Mouse (Mus musculus) right cerebral cortex, postnatal 10 days (tissue): ENCODE measurements around the gene Tmed1.
"Not testable (repeated sequence)": the region's sequence is repeated elsewhere in the genome, so short reads cannot be mapped to it uniquely, and the experiment has no call there.

Source experiments
- DNase-seq, 2 experiments: peaks; one replicate each; pipeline ENCODE4 v3.0.0; 2021; ENCODE audit warnings: low spot score in 2 of 2

Tmed1 gene

GRCm38 (mm10) chr9:21472913-21473312 lies 37.1 kb downstream of the Tmed1 start:
- DNase-seq, result no peak

DNA sequence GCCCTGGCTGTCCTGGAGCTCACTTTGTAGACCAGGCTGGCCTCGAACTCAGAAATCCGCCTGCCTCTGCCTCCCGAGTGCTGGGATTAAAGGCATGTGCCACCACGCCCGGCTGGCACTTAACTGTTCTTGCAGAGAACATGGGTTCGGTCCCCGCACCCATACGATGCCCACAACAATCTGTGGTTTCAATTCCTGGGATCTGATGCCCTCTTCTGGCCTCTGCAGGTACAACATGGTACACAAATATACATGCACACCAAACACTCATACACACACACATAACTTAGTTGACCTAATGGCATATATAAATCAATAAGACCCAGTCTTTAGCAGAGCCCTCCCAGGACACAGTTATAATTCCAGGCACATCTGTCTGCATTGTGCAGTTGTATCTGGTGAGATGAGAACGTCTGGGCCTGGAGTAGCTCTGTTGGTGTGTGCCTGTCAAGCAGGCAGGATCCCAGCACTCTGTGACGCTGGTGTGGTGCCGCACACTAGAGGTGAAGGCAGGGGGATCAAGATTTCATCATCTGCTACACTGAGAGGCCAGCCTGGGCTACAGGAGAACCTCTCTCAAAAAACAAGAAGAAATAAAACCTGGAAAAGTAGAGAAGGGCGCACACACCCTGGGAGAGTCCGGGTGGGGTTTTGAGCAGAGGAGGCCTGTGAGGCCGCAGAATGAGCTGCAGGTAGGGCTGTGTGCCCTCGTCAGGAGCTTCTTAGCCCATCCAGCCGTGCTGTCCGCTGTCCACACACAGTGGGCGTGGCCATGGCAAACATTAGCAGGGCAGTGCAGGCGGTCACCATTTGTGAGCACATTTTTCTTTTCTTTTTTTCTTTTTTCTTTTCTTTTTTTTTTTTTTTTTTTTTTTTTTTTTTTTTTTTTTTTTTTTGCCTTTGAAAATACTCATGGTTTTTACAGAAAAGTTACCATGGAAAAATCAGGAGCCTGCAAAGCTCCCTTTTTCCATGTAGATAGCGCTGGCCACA lies 40.7 kb downstream of the Tmed1 start:
- DNase-seq, result peak in 1 of 2 experiments; percentile 50

DNA sequence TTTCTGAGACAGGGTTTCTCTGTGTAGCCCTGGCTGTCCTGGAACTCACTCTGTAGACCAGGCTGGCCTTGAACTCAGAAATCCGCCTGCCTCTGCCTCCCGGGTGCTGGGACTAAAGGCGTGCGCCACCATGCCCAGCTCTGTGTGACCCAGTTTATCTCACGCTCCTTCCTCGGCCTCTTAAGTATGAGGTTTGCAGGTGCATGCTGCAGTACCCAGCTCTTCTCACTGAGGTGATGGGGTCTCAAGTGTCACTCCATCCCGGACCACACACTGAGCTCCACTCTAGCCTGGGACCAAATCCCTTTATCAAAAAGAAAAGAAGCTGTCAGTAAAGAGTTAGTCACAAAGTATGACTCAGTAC lies 45.5 kb downstream of the Tmed1 start:
- DNase-seq, result not testable (repeated sequence)

- DNase-seq, result no peak
These were observed 46.1 kb downstream of the Tmed1 start for GRCm38 (mm10) chr9:21463766-21464564.

DNA sequence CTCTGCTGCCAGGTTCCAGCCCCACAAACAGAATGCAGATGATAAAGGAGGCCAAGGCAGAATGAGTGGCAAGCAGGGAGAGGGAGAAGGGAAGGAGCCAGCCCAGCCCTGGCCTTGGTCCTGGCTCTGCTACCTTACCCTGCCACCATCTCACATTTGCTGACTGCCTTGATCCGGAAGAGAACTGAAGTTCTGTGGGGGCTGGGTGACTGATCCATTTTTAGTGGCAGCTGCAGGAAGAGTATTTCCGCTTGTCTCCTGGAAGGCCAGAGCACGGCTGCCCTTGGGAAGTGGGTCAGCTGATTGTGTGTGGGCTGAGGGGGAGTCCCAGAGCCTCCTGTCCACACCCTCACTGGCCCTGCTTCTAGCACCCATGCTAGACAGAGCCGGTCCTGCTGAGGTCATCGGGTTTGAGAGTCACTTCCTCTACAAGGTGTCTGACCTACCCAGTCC lies 46.9 kb downstream of the Tmed1 start:
- peak; percentile 65 to 76 for DNase-seq

GRCm38 (mm10) chr9:21460400-21460940 lies 49.6 kb downstream of the Tmed1 start:
- no peak for DNase-seq

DNA sequence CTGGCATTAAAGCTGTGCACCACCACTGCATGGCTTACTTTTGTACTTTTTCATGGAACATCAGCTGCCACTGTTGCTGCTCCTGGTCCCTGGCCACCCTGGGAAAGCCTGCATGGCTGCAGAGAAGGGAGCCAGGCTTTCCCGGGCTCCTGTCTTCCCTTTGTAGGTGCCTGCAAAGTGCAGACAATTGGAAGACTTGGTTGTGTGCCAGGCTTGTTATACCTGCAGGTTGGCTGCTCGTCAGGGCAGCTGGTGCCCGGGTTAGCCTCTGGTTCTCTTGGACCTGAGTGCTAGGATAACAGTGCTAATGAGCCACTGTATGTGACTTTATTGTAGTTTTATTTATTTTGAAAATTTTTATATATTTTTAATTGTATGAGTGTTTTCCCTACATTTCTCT lies 51.2 kb downstream of the Tmed1 start:
- DNase-seq, result no peak
